Mouse (Mus musculus): ENCODE measurements around the gene Leprot.

GRCm38 (mm10) chr4:101650961-101651360 lies 3.4 kb downstream of the Leprot start:
- no peak for TF ChIP-seq CTCF (IDR thresholded peaks at IDR 0.05; ENCODE audit: control insufficient read depth, insufficient read depth, low read length)
- no peak for TF ChIP-seq POLR2A (IDR thresholded peaks at IDR 0.05; ENCODE audit: borderline replicate concordance, control insufficient read depth, low read depth, low read length)

Measured in bone marrow, adult 2 months (tissue).